Mouse (Mus musculus): Measurements from ENCODE around the gene Icam5. TPM values are rescaled to one million over a fixed set of nuclear protein-coding genes. Genes with fewer than 3 reads are reported as not detected.

The Icam5 gene
- polyA plus RNA-seq, 1 experiment from 2014 or later = 0.63 TPM

DNA sequence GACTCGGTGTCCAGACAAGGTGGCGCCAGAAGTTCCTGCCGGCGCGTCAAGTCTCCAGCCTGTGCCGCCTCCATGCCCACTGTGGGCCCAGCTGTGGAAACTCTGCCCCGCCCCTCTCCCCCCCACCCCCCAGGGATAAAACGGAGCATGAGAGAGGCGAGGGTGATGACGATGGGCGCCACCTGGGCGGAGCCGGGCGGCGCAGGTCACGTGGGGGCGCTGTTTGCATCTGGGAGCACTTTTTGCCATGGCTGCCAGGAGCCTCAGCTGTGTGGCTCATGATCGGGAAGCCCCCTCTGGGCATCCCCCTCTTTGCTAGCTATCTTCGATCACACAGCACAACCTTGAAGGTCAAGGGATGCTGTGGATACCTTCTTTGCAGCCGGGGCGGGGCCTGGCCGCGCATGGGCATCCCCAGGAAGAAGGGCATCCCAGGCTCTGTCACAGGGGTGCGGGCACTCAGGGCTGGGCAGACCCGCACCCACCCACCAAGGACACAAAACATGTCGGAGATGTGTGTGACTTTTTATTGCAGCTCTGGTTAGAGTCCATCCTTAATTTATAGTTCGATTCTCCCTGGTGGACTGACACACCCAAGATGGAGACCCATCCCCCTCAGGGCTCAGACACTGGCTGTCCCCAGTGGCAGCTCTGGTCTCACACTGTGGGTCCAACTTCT lies 35.3 kb downstream of the Icam5 start, which contains the start of gene Zglp1:
TSS of gene Zglp1 (minus strand) at position 88 of the 679 bp plus-strand sequence.
- Histone ChIP-seq H3K27ac (ENCODE audit: low read depth, low read length) (no peak within 1 kb of the TSS), H3K36me3 (ENCODE audit: control insufficient read depth, insufficient read depth, low read length) (peaks cover 39% of the 10 kb centered on the region), H3K9me3 (replicated peaks; ENCODE audit: control insufficient read depth, low read length) (no peaks in the 10 kb centered on the region), H3K27me3 (replicated peaks; ENCODE audit: control insufficient read depth, insufficient read depth, low read length) (no peaks in the 10 kb centered on the region), H3K4me2 (ENCODE audit: low read length) (no peak within 1 kb of the TSS), H3K9ac (ENCODE audit: low read length) (no peak within 1 kb of the TSS), H3K4me3 (ENCODE audit: low read depth, low read length) (no peak within 1 kb of the TSS), H3K4me1 (ENCODE audit: control insufficient read depth, insufficient read depth, low read length) (no peaks in the 10 kb centered on the region)
- no peak for DNase-seq (ENCODE audit: low spot score)
- WGBS = 83% methylated on average over 26 of the region's 27 CpGs
- no peak for ATAC-seq

DNA sequence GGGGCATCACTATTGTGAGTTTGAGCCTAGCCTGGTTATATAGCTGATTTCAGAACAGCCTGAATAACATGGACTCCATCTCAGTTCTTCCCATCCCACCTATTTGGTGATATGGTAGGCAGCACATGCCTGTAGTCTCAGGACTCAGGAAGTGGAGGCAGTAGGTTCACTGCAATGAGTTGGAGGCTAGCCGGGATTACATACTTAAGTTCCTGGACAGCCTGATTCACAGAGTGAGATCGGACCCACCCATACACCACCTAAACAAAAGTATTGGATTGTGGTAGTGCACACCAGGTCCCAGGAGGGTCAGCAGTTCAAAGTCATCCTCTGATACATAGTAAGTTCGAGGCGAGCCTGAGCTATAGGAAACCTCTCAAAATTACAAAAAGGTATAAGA lies 40.8 kb downstream of the Icam5 start:
- H3K9ac ChIP-seq (ENCODE audit: low read length) = peak overlapping the region; percentile 85
- H3K27ac ChIP-seq (ENCODE audit: low read depth, low read length) = no peak overlapping the region
- DNase-seq (ENCODE audit: low spot score) (peak; percentile 6), ATAC-seq (peak; percentile 21)
- H3K9me3 ChIP-seq (replicated peaks; ENCODE audit: control insufficient read depth, low read length) = no peaks in the 10 kb centered on the region
- H3K4me1 ChIP-seq (ENCODE audit: control insufficient read depth, insufficient read depth, low read length) = peaks cover 8% of the 10 kb centered on the region
- H3K27me3 ChIP-seq (replicated peaks; ENCODE audit: control insufficient read depth, insufficient read depth, low read length) = no peaks in the 10 kb centered on the region
- H3K4me2 ChIP-seq (ENCODE audit: low read length) = peak overlapping the region; percentile 92
- peaks cover 41% of the 10 kb centered on the region for H3K36me3 ChIP-seq (ENCODE audit: control insufficient read depth, insufficient read depth, low read length)
- WGBS = 17% methylated on average over 4 of the region's 4 CpGs
- peak overlapping the region; percentile 82 for H3K4me3 ChIP-seq (ENCODE audit: low read depth, low read length)

DNA sequence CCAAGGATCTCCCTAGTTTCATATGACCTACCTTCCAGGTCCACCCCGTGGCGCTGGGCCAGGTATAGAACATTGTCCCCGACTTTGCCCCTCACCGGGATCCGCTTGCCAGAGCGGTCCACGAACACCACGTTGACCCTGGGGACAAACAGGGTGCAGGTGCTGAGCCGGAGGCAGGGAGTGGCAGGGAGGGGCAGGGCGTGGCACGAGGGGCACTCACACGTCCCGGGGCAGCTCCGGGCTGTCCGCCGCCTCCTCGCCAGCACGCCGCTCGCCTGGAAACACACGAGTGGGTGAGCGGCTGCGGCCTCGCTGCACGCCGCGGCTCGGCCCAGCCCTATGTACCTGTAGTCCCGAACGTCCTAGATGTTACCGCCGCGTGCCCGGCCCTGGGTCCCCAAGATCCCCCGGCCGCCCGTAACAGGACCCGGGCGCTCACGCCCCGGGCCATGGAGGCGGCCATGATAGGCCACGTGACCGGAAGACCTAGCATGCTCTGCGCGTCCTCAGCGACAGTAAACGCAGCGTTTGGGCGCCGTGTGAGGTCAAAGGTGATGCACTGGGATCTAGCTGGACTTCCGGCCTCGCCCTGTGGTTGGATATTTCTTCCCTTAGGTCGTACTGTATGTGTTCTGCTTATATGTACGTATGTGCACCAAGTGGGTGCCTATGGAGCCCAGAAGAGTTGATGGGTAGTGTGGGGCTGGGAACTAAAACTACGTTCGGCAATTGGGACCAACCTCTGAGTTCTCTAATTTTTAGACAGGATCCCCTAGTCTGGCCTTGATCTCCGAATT lies 41.4 kb downstream of the Icam5 start, which contains the start of the genes Gm49373 and Fdx1l:
TSS of gene Gm49373 (minus strand) at position 53 of the 797 bp plus-strand sequence.
TSS of gene Fdx1l (minus strand) at position 571 of the 797 bp plus-strand sequence.
- 3% methylated on average over 58 of the region's 58 CpGs for WGBS
- DNase-seq (ENCODE audit: low spot score) (peak; percentile 94), ATAC-seq (peak; percentile 96)
- peak within 1 kb of the TSS; percentile 11; the same call in 1 of the 2 replicates for H3K27ac ChIP-seq (ENCODE audit: low read depth, low read length)
- H3K9ac ChIP-seq (ENCODE audit: low read length) = peak within 1 kb of the TSS; percentile 85
- peaks cover 8% of the 10 kb centered on the region for H3K4me1 ChIP-seq (ENCODE audit: control insufficient read depth, insufficient read depth, low read length)
- H3K27me3 ChIP-seq (replicated peaks; ENCODE audit: control insufficient read depth, insufficient read depth, low read length) = no peaks in the 10 kb centered on the region
- H3K4me3 ChIP-seq (ENCODE audit: low read depth, low read length) = peak within 1 kb of the TSS; percentile 82
- H3K4me2 ChIP-seq (ENCODE audit: low read length) = peak within 1 kb of the TSS; percentile 92
- no peaks in the 10 kb centered on the region for H3K9me3 ChIP-seq (replicated peaks; ENCODE audit: control insufficient read depth, low read length)
- H3K36me3 ChIP-seq (ENCODE audit: control insufficient read depth, insufficient read depth, low read length) = peaks cover 43% of the 10 kb centered on the region

- Histone ChIP-seq H3K4me3 (ENCODE audit: low read depth, low read length) (no peak overlapping the region), H3K4me2 (ENCODE audit: low read length) (no peak overlapping the region), H3K36me3 (ENCODE audit: control insufficient read depth, insufficient read depth, low read length) (peaks cover 49% of the 10 kb centered on the region), H3K27ac (ENCODE audit: low read depth, low read length) (no peak overlapping the region), H3K9ac (ENCODE audit: low read length) (no peak overlapping the region), H3K27me3 (replicated peaks; ENCODE audit: control insufficient read depth, insufficient read depth, low read length) (no peaks in the 10 kb centered on the region), H3K9me3 (replicated peaks; ENCODE audit: control insufficient read depth, low read length) (no peaks in the 10 kb centered on the region), H3K4me1 (ENCODE audit: control insufficient read depth, insufficient read depth, low read length) (peaks cover 8% of the 10 kb centered on the region)
- WGBS = 77% methylated on average over 1 of the region's 1 CpGs
- ATAC-seq = no peak
- no peak for DNase-seq (ENCODE audit: low spot score)
Measured at GRCm38 (mm10) chr9:21074173-21074572, 42.3 kb downstream of the Icam5 start.

- Histone ChIP-seq H3K4me1 (ENCODE audit: control insufficient read depth, insufficient read depth, low read length) (peaks cover 8% of the 10 kb centered on the region), H3K36me3 (ENCODE audit: control insufficient read depth, insufficient read depth, low read length) (peaks cover 64% of the 10 kb centered on the region), H3K9ac (ENCODE audit: low read length) (no peak overlapping the region), H3K27ac (ENCODE audit: low read depth, low read length) (no peak overlapping the region), H3K27me3 (replicated peaks; ENCODE audit: control insufficient read depth, insufficient read depth, low read length) (no peaks in the 10 kb centered on the region), H3K4me3 (ENCODE audit: low read depth, low read length) (no peak overlapping the region), H3K9me3 (replicated peaks; ENCODE audit: control insufficient read depth, low read length) (no peaks in the 10 kb centered on the region), H3K4me2 (ENCODE audit: low read length) (no peak overlapping the region)
- WGBS = 90% methylated on average over 3 of the region's 3 CpGs
- ATAC-seq = no peak
- no peak for DNase-seq (ENCODE audit: low spot score)
Measured at GRCm38 (mm10) chr9:21075625-21076024, 43.8 kb downstream of the Icam5 start.

DNA sequence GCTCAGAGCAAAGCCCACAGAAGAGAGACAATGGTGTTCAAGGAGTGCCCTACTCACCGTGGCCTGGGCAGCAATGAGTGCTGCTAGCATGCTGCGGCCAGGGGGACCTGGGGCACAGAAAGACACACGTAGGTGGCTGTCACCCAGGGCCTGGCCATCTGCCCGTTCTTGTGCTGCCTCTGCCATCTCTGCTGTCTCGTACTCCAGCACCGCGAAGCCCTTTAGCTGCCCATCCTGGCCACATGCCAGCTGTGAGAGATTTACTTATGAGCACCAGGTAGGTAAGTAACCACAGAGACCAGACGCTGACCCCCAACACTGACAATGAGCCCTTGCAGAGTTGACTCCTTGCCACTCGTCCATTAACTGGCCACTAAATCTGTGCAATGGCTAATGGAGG lies 49.3 kb downstream of the Icam5 start:
- H3K9ac ChIP-seq (ENCODE audit: low read length) = no peak overlapping the region
- peaks cover 97% of the 10 kb centered on the region for H3K36me3 ChIP-seq (ENCODE audit: control insufficient read depth, insufficient read depth, low read length)
- no peaks in the 10 kb centered on the region for H3K27me3 ChIP-seq (replicated peaks; ENCODE audit: control insufficient read depth, insufficient read depth, low read length)
- no peak overlapping the region for H3K27ac ChIP-seq (ENCODE audit: low read depth, low read length)
- H3K4me3 ChIP-seq (ENCODE audit: low read depth, low read length) = no peak overlapping the region
- H3K4me2 ChIP-seq (ENCODE audit: low read length) = no peak overlapping the region
- no peaks in the 10 kb centered on the region for H3K4me1 ChIP-seq (ENCODE audit: control insufficient read depth, insufficient read depth, low read length)
- ATAC-seq = no peak
- H3K9me3 ChIP-seq (replicated peaks; ENCODE audit: control insufficient read depth, low read length) = no peaks in the 10 kb centered on the region
- WGBS = 88% methylated on average over 9 of the region's 9 CpGs
- DNase-seq (ENCODE audit: low spot score) = no peak

- ATAC-seq = no peak
- 82% methylated on average over 3 of the region's 3 CpGs for WGBS
Measured at GRCm38 (mm10) chr9:21083324-21083723, 51.5 kb downstream of the Icam5 start.

More at GRCm38 (mm10) chr9:21083324-21083723, 51.5 kb downstream of the Icam5 start:
- no peak overlapping the region for H3K4me3 ChIP-seq (ENCODE audit: low read depth, low read length)
- H3K27ac ChIP-seq (ENCODE audit: low read depth, low read length) = no peak overlapping the region
- H3K9me3 ChIP-seq (replicated peaks; ENCODE audit: control insufficient read depth, low read length) = no peaks in the 10 kb centered on the region
- DNase-seq (ENCODE audit: low spot score) = no peak
- peaks cover 97% of the 10 kb centered on the region for H3K36me3 ChIP-seq (ENCODE audit: control insufficient read depth, insufficient read depth, low read length)
- H3K4me2 ChIP-seq (ENCODE audit: low read length) = no peak overlapping the region
- H3K9ac ChIP-seq (ENCODE audit: low read length) = no peak overlapping the region
- H3K4me1 ChIP-seq (ENCODE audit: control insufficient read depth, insufficient read depth, low read length) = no peaks in the 10 kb centered on the region
- no peaks in the 10 kb centered on the region for H3K27me3 ChIP-seq (replicated peaks; ENCODE audit: control insufficient read depth, insufficient read depth, low read length)
